Mouse (Mus musculus): ENCODE results near the gene Ccnd3. TPM values are rescaled to one million over a fixed set of nuclear protein-coding genes. Genes with fewer than 3 reads are reported as not detected.
A peak's percentile ranks its signal among the peaks of the same experiment; 100 is the strongest.

The Ccnd3 gene
- total RNA-seq, 2 experiments from 2014 or later, result 178 to 185 TPM

DNA sequence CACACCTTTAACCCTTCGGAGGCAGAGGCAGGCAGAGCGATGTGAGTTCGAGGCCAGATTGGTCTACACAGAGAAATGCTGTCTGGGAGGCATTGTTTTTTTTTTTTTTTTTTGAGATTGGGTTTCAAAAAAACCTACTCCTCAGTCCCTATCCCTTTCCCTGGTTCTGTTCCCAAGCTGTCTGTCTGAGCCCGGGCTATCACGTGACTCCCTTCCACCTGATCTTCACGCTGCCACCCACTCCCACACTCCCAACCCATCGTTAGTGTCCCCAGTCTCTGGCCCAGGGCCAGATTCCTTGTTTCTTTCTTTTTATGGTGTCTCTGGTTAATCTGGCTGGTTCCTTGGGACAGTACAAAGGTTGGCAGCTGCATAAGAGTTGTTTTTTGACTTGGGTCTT lies 46.2 kb downstream of the Ccnd3 start:
- DNase-seq, result no peak

DNA sequence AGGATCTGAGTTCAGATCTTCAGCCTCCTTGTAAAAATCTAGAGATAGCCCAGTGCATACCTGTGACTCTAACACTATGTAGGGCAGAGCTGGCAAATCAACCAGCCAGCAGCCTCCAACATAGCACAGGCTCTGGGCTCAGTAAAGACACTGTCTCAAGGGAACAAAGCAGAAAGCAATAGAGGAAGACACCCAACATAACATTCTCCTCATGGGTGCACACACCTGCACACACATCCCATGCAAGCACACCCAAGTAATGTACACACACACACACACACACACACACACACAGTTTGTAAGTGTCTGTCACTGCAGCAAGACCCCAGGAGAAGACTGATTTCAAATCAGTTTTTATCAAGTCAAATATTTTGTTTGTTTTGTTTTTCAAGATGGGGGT lies 48.1 kb downstream of the Ccnd3 start:
- DNase-seq, result no peak

DNA sequence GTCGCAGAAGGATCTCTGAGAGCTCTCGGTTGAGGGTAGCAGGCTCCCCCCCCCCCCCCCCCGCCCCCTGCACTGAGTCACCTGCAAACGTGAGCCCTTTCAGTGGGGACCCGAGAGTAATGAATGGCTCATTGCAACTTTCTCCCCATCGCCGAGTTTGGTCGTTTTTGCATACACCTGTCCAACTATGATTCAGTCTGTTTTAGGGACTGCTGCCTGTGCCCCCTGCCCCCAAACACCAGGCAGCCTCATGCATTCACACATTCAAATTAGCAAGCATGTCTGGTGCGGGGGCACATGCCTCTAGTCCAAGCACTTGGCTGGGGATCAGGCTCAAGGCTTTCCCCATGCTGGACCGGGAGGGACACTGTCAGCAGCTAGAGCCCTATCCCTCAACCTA lies 49.8 kb downstream of the Ccnd3 start:
- no peak for DNase-seq

DNA sequence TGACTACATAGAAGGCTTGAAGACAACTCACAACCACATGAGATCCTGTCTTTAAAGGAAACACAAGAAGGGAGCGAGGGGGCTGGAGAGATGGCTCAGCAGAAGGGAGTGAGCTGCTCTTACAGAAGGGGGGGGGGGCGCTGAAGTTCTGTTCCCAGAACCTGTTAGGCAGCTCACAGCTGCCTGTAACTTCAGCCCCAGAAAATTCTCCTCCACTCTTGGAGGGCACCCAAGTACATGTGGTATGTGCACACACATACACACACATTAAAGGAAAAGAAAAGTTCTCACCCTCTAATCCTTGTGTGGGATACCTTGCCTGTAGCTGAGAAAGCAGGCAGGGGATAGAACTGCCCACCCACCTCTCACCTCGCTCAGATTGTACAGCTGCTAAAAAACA lies 52.3 kb downstream of the Ccnd3 start:
- no peak for DNase-seq

DNA sequence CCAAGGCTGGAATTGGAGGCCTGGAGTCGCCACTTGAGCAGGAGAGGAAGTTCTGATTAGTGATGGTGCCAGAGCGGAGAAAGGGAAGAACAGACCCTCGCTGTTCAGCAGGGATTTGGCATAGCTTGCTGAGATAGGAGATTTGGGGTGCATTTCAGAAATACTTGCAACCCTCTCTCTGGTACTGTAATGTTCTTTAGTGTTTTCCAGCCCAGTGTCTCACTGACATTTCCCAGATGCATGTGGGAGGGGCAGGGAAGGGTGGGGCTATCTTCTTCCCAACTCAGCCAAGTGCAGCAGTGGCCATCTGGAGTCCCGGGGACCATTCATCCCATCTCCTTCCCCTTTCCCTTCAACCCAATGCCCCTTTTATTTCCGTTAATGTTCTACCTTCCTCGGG lies 54.9 kb downstream of the Ccnd3 start:
- no peak for DNase-seq

DNA sequence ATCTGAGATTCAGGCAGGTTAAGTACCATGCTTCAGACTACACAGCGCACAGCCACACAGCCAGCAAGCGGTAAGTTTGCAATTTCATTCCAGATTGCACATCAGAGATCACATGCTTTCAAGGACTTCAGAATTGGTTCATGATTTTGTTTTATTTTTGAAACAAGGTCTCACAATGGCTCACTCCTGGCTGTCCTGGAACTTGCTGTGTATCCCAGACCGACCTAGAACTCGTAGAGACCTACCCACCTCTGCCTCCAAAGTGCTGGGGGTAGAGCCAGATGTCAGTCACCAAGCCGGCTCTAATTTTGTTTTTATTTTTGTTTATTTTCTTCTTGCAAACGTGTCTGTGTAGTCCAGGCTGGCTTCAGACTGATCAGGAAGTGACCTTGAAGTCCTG lies 58.0 kb downstream of the Ccnd3 start:
- DNase-seq, result peak; percentile 25

DNA sequence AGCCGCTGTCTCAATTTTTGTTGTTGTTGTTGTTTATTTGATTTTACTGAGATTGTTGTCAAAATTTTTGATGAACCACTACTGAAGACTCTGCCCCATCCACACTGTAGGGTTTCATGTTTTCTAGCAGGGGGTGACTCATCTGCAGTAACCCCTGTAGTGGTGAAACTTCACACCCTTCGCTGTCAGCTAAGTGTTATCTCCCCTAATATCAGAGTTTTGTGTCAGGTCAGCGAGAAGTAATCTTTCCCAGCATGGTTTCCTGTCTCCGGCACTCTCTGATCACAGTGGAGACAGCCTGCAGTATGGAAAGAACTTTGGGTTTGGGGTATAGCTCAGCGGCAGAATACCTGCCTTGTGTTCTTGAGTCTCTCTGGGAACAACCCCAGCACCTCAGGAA lies 59.8 kb downstream of the Ccnd3 start:
- DNase-seq, result no peak

DNA sequence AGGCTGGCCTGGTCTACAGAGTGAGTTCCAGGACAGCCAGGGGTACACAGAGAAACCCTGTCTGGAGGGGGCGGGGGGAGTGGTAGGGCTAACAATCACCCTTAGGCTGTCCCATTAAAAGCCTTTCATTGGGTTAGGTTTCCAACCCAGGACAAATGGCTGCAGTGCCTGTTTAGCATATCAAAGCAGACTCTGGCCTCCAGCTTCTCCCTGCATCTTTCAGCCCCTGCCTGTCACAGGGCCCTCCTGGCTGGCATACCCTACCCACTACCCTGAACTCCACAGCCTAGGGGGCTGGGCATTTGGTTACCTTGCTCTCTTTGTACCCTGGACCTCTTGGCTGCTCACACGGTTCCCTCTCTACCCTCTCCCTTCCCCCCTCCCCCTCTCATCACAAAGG lies 61.3 kb downstream of the Ccnd3 start:
- DNase-seq, result no peak

DNA sequence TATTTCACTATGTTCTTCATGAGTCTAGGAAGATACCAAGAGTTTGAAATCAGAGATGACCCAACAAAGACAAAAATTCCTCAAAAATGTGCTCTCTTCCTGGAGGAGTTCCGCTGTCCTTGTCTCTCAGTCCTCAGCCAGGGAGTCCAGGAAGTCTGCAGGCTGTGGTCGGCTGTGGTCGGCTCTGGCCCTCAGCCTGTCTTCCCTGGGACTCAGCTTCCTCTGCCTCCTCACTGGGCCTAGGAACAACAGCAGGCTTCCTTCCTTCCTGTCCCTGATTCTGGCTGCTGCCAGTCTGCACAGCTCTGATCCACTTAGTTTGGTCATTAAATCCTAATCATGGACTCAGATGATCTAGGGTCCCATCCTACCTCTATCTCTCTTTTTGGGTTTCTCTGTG lies 62.4 kb downstream of the Ccnd3 start:
- peak; percentile 26 for DNase-seq

DNA sequence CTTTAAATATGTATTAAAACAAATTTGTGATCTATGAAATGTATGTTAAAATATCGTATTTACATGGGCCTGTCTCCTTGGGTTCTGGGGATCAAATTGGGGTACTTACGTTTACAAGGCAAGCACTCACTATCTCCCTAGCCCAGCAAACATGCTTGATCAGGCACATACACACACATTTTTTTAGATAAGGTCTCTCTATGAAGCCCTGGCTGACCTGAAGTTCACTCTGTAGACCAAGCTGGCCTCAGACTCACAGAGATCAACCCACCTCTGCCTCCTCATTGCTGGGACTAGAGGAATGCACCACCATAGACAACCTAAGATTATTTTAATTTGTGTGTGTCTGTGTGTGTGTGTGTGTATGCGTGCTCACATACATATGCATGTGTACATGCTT lies 63.5 kb downstream of the Ccnd3 start:
- DNase-seq, result no peak

DNA sequence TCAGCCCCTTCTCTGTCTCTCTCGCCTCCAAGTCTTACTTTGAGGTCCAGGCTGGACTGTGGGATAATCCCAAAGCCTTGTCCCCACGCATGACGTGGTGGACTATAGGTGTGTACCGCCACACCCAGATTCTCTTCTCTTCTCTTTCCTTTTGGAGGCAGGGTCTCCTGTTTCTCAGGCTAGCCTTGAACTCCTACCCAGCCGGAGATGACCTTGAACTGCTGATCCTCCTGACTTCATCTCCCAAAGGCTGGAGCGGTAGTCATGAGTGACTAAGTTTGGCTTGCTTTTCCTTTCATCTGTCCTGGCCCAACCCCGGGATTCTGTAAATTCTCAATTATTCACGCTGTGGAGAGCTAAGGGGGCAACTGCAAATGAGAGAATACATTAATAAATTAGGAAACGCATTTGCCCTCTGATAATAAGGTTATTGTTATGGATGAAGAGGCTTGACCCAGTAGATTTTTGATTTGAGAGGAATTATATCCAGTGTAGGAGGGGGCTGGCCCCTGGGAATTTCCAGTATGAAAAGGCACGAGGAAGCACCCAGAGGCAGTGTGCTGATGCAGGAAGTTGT lies 64.2 kb downstream of the Ccnd3 start:
- DNase-seq, result no peak

DNA sequence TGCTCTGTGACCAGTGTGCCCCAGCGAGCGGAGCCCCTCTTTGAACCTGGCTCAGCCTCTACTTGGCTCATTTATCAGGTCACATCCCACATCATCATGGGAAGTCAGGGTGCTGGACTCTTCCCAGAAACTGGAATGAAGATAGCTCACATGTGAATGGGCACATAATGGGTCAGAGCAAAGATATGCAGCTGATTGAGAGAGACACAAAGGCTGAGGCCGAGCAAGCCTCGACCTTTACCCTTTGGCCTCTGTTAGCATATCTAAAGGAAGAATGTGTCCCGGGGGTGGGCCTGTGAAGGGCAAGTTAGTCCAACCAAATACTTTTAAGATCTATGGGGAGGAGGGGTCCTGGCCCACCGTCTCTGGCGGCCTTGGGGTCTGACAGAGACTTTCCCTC lies 66.8 kb downstream of the Ccnd3 start:
- DNase-seq, result no peak

DNA sequence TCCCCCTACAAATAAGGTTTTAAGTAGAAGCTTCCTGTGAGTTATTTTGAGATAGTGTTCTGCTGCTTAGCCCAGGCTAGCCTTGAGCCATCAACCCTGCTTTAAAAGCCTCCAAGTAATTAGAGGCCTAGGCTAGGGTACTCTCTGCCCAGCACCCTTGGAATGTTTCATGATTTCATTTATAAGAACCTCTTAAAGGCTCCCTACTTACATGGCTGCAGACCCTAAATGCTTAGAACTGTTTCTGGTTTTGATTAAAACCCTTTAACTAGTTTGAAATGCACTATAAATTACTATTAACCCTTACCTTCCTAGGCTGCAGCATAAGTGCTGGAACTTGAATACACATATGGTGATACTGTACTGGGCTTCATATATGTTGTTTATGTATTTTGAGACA lies 67.6 kb downstream of the Ccnd3 start:
- no peak for DNase-seq

DNA sequence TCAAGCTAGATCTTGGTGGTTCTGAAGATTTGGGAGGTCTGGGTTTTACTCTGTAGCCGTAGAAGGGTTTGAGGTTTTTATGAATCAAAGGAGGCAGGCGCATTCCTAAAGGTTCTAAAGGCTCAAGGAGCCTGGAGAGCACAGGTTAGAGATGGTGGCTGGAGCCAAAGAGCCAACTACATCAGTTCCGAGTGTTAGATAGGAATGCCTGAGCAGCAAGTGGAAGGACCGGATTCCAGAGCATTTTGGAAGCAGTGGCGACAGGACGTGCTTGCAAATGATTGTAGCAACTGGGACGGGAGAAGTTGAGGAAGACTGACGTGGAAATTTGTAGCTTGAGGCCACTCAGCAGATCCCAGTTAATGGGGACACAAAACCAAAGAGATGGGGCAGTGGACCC lies 69.2 kb downstream of the Ccnd3 start:
- no peak for DNase-seq

DNA sequence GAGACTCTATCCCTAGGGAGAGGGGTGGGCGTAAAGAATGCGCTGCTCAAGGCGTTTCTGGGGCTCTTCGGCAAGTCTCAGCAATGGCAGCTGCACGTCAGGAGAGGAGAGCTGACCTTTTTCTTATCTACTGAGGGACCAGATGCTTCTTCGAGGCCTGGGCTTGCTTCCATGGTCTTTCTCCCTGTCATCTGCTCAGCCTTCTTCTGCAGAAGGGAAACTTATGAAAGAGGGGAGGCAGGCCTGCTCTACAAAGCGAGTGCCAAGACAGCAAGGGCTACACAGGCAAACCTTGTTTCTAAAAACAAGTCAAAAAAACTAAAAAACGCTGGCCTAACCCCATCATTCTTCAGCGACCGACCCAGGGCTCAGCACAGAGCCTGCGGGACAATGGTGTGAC lies 70.0 kb downstream of the Ccnd3 start:
- peak; percentile 17 for DNase-seq

DNA sequence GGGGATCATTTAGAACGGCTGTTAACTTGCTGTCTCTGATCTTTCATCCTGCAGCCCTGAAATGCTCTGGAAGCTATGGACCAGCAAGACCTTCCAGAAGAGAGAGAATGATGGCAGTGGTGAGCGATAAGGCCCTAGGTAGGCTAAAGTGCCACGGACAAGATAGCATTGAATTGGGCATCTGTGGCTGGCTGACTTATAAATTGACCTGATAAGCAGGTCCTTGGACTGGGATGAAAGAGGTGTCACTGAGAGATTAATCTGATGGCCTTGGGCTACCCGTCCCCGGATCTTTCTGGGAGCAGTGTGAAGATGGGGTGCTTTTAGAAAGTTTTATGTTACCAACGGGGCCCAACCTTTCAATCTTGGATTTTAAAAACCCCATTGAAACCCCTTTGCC lies 73.8 kb downstream of the Ccnd3 start:
- peak; percentile 28 for DNase-seq

DNA sequence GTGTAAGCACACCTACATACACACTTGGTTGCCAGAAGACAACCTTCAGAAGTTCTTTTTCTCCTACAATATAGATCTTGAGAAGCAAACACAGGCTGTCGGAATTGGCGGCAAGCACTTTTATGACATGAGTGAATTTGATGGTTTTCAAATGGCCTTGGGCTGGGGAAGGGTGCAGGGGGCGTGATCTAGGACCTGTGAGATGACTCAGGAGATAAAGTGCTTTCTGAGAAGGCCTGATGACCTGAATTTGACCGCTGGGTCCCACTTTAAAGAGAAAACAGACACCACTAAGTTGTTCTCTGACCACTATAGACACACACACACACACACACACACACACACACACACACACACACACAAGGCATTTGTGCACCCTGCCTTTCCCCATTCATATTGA lies 76.1 kb downstream of the Ccnd3 start:
- peak; percentile 18 for DNase-seq

DNA sequence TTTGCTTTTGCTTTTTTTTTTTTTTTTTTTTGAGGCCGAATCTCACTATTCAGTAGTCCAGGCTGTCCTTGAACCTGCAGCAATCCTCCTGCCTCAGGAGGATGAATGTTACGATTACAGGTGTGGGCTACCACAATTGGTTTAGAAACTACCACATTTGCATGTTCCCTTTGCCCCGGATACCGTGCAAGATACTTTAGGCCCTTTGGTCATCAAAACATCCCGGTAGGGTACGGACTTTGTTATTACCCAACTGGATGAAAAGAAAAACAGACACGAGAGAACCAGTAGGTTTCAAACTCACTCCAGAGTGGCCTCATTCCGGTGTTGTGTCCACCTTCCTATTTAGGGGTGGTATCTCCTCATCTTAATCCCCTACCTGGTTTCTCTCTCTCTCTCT lies 83.7 kb downstream of the Ccnd3 start:
- DNase-seq, result no peak

DNA sequence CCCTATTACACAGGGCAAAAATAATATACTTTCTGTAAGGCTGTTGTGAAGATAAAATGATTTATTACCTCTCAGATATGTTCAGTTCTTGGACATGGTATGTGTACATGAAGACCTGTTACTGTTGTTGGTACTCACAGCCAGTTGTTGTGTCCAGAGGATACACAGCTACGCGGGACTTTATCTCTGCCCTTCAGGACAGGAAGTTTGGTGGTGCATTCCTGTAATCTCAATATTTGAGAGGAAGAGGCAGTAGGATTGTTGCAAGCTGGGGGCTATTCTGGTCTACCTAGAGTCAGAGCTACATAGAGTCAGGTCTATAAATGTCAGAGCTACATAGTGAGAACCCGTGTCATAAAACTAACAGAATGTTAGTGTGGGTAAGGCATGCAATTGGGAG lies 86.2 kb downstream of the Ccnd3 start:
- DNase-seq, result no peak

DNA sequence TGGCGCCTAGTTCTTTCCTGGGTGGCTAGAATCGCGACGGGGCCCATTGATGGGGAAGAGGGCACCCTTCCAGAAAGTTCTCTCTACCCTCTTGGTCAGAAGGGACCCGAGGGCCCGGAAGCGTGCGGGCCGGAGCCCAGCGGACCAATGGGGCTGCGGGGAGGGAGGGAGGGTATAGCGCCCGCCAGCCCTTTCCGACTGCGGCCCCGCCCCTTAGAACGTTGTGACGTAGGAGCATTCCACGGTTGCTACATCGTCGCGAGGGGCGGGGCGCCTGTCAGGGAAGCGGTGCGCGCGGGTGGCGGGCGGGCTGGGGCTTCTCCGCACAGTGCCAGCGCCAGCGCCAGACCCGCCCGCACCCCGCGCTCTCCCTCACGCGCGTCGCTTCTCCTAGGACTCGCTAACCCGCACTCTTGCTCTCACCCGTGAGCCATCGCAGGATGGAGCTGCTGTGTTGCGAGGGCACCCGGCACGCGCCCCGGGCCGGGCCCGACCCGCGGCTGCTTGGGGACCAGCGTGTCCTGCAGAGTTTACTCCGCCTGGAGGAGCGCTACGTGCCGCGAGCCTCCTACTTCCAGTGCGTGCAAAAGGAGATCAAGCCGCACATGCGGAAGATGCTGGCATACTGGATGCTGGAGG lies 88.5 kb downstream of the Ccnd3 start:
- DNase-seq, result peak; percentile 98

DNA sequence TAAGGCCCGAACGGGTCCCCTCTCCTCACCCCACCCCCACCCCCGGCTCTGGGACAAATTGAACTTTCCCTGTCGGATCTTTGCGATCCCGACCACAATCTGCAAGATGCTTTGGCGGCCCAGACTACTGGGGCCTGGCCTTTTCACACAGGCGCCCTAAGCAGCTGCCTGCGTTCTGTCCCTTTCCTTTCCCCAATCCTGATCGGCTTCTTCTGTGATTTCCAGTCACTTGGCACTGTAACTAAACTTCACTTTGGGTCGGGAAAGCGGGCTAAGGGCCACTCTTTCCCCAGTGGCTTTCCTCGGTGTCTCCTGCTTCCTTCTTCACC lies 89.0 kb downstream of the Ccnd3 start:
- no peak for DNase-seq

DNA sequence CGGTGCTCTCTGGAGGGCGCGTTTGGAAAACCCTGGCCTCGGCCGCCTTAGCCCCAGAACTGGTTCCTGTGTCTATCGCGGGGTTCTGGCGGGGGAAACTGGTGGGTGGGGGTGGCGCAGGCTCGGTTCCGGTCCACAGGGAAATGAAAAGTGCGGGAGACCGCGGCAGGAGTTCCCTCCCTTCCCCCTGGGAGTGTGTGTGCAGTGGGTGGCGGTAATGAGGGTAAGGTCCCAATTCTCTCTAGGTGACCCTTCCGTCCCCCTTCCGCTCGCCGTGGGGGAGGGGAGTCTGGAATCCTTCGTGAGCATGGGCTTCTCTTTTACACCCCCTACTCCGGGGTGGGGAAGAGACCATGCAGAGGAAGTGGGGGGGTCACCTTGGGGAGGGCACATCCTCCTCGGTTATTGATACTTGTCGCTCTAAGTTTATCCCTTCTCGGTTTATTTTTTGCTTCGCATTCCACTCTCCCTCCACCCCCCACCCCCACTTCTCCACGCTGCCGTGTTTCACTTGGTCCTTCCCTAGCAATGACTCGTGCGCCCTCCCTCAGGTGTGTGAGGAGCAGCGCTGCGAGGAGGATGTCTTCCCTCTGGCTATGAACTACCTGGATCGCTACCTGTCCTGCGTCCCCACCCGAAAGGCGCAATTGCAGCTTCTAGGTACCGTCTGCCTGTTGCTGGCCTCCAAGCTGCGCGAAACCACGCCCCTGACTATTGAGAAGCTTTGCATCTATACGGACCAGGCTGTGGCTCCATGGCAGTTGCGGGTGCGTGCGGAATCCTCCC lies 89.5 kb downstream of the Ccnd3 start:
- peak; percentile 64 for DNase-seq

DNA sequence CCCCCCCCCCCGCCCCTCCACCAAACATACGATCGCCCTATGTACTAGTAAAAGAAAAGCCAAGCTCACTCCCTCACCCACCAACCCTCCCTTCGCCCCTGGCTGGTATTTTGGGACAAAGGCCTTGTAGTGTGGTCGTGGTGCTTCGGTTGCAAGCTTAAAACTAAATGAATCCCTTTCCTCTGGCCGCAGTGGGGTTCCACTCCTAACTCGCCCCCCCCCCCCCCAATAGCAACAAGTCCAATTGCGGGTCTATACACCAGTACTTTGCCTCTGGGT lies 90.1 kb downstream of the Ccnd3 start:
- no peak for DNase-seq
